13 mouse cellular contexts compared by ENCODE assay signal in genomic region chr10:98962092-98962491, GRCm38 (mm10). TPM values are rescaled to one million over a fixed set of nuclear protein-coding genes. Genes with fewer than 3 reads are reported as not detected.
A peak's percentile ranks its signal among the peaks of the same experiment; 100 is the strongest.
DNase-seq lines count a peak whose midpoint lies in the region; ATAC-seq and TF ChIP-seq lines count a peak whose summit lies in the region.
"Had no signal": no experiment of that assay in that cellular context is flagged by ENCODE, and none has a peak within 500 bp of the region (broad histone marks: within the 10 kb centered on the region; RNA-seq: fewer than 3 reads in every experiment).

No protein-coding gene starts in this region.

- intact Hi-C loops in left cerebral cortex, postnatal 10 days (cut with DNase I): no loop called here

- DNase-seq in forebrain, embryonic 11.5 days (ENCODE audit: low spot score): no peak
- peak; percentile 26 for DNase-seq in neural tube, embryonic 11.5 days (ENCODE audit: low spot score)
- DNase-seq in neural tube, embryonic 10.5 days (ENCODE audit: extremely low spot score, low spot score): no peak
- DNase-seq in left cerebral cortex, postnatal 10 days (ENCODE audit: extremely low spot score in 1 of 2, low spot score in 2 of 2): peak; percentile 23 to 45
- DNase-seq in right cerebral cortex, postnatal 25 days: peak; percentile 58
- no peak for DNase-seq in stomach, postnatal 0 days (ENCODE audit: low spot score)
- DNase-seq: kidney, adult 2 months had no signal

- H3K4me1 ChIP-seq in forebrain, embryonic 11.5 days (replicated peaks; ENCODE audit: control insufficient read depth, insufficient read depth, low read length): no peaks in the 10 kb centered on the region
- no peaks in the 10 kb centered on the region; the same call in 1 of the 2 replicates for H3K4me1 ChIP-seq in forebrain, embryonic 13.5 days
- no peaks in the 10 kb centered on the region for H3K4me1 ChIP-seq in neural tube, embryonic 11.5 days (ENCODE audit: control insufficient read depth, insufficient read depth, low read length)
- H3K4me1 ChIP-seq in stomach, postnatal 0 days (replicated peaks; ENCODE audit: control insufficient read depth, insufficient read depth): no peaks in the 10 kb centered on the region

- no peak overlapping the region for H3K4me2 ChIP-seq in forebrain, embryonic 11.5 days (ENCODE audit: low read depth, low read length, severe bottlenecking)
- no peak overlapping the region for H3K4me2 ChIP-seq in forebrain, embryonic 13.5 days
- no peak overlapping the region for H3K4me2 ChIP-seq in neural tube, embryonic 11.5 days (ENCODE audit: low read depth)
- no peak overlapping the region for H3K4me2 ChIP-seq in stomach, postnatal 0 days (replicated peaks; ENCODE audit: low read depth)
- H3K4me2 ChIP-seq: embryonic facial prominence, embryonic 13.5 days; heart, embryonic 15.5 days; neural tube, embryonic 15.5 days had no signal

- no peaks in the 10 kb centered on the region for H3K27me3 ChIP-seq in forebrain, embryonic 11.5 days (ENCODE audit: control insufficient read depth, insufficient read depth, low read length)
- H3K27me3 ChIP-seq in forebrain, embryonic 13.5 days: no peaks in the 10 kb centered on the region
- H3K27me3 ChIP-seq in neural tube, embryonic 11.5 days (ENCODE audit: control insufficient read depth, insufficient read depth, low read length): no peaks in the 10 kb centered on the region
- H3K27me3 ChIP-seq in stomach, postnatal 0 days (ENCODE audit: control insufficient read depth, insufficient read depth, low read length): no peaks in the 10 kb centered on the region
- H3K27me3 ChIP-seq: embryonic facial prominence, embryonic 13.5 days; heart, embryonic 15.5 days; neural tube, embryonic 15.5 days had no signal

- H3K9me3 ChIP-seq in forebrain, embryonic 11.5 days (ENCODE audit: control insufficient read depth, low read length): no peaks in the 10 kb centered on the region
- no peaks in the 10 kb centered on the region for H3K9me3 ChIP-seq in forebrain, embryonic 13.5 days (replicated peaks)
- no peaks in the 10 kb centered on the region for H3K9me3 ChIP-seq in neural tube, embryonic 11.5 days (ENCODE audit: control insufficient read depth, low read length)
- H3K9me3 ChIP-seq in stomach, postnatal 0 days (ENCODE audit: control insufficient read depth, low read length): no peaks in the 10 kb centered on the region
- H3K9me3 ChIP-seq: embryonic facial prominence, embryonic 13.5 days; heart, embryonic 15.5 days; neural tube, embryonic 15.5 days had no signal

- H3K27ac ChIP-seq in forebrain, embryonic 11.5 days (ENCODE audit: low read depth, low read length): no peak overlapping the region
- no peak overlapping the region for H3K27ac ChIP-seq in forebrain, embryonic 13.5 days
- no peak overlapping the region for H3K27ac ChIP-seq in neural tube, embryonic 11.5 days (ENCODE audit: low read depth, low read length)
- H3K27ac ChIP-seq in stomach, postnatal 0 days (replicated peaks): no peak overlapping the region
- H3K27ac ChIP-seq: embryonic facial prominence, embryonic 13.5 days; heart, embryonic 15.5 days; macrophage; neural tube, embryonic 15.5 days had no signal

- H3K36me3 ChIP-seq in forebrain, embryonic 11.5 days (ENCODE audit: control insufficient read depth, insufficient read depth, low read length): no peaks in the 10 kb centered on the region
- no peaks in the 10 kb centered on the region for H3K36me3 ChIP-seq in forebrain, embryonic 13.5 days (ENCODE audit: poor library complexity, severe bottlenecking)
- H3K36me3 ChIP-seq in neural tube, embryonic 11.5 days (ENCODE audit: control insufficient read depth, insufficient read depth, low read length): no peaks in the 10 kb centered on the region
- H3K36me3 ChIP-seq in stomach, postnatal 0 days (ENCODE audit: control insufficient read depth, insufficient read depth, low read length): no peaks in the 10 kb centered on the region
- H3K36me3 ChIP-seq: embryonic facial prominence, embryonic 13.5 days; heart, embryonic 15.5 days; neural tube, embryonic 15.5 days had no signal

- WGBS in forebrain, embryonic 11.5 days: 50% methylated on average over 8 of the region's 8 CpGs
- 54% methylated on average over 8 of the region's 8 CpGs for WGBS in forebrain, embryonic 13.5 days
- 47% methylated on average over 8 of the region's 8 CpGs for WGBS in neural tube, embryonic 11.5 days
- 71% methylated on average over 8 of the region's 8 CpGs for WGBS in stomach, postnatal 0 days

- ATAC-seq in forebrain, embryonic 11.5 days (replicated peaks; ENCODE audit: low FRiP score): peak; percentile 40; the same call in 1 of the 2 replicates
- ATAC-seq in forebrain, embryonic 13.5 days: no peak
- no peak for ATAC-seq in neural tube, embryonic 11.5 days (ENCODE audit: insufficient read depth, low FRiP score, low TSS enrichment)
- ATAC-seq in megakaryocyte-erythroid progenitor cell, adult 5-6 weeks (replicated peaks; ENCODE audit: low FRiP score, low TSS enrichment, poor library complexity, severe bottlenecking): no peak
- ATAC-seq in stomach, postnatal 0 days (ENCODE audit: low FRiP score, low TSS enrichment): no peak

- TF ChIP-seq CTCF in stomach, postnatal 0 days (IDR thresholded peaks at IDR 0.05; ENCODE audit: low read depth): no peak

- TF ChIP-seq EP300 in stomach, postnatal 0 days (optimal IDR thresholded peaks at IDR 0.05): no peak

- H3K9ac ChIP-seq in forebrain, embryonic 11.5 days (ENCODE audit: low read length): no peak overlapping the region
- H3K9ac ChIP-seq in forebrain, embryonic 13.5 days: no peak overlapping the region
- H3K9ac ChIP-seq in neural tube, embryonic 11.5 days (ENCODE audit: low read length): no peak overlapping the region
- no peak overlapping the region for H3K9ac ChIP-seq in stomach, postnatal 0 days (ENCODE audit: low read length)
- H3K9ac ChIP-seq: embryonic facial prominence, embryonic 13.5 days; heart, embryonic 15.5 days; neural tube, embryonic 15.5 days had no signal

- no peak overlapping the region for H3K4me3 ChIP-seq in forebrain, embryonic 11.5 days (ENCODE audit: low read depth, low read length)
- H3K4me3 ChIP-seq in forebrain, embryonic 13.5 days: no peak overlapping the region
- no peak overlapping the region for H3K4me3 ChIP-seq in neural tube, embryonic 11.5 days (ENCODE audit: low read depth, low read length)
- no peak overlapping the region for H3K4me3 ChIP-seq in stomach, postnatal 0 days (ENCODE audit: low read depth, low read length)
- H3K4me3 ChIP-seq: embryonic facial prominence, embryonic 13.5 days; heart, embryonic 15.5 days; neural tube, embryonic 15.5 days had no signal

RNA-seq across cellular contexts. Expression of gene Atp2b1, which starts 47.9 kb away (rescaled TPM):
- polyA plus RNA-seq in forebrain, embryonic 11.5 days (2014; fragmentation: Nextera tagmentation; extraction: Ambion mirVana): 81.8 and 83.3 TPM in 2 replicates
- 103 and 112 TPM in 2 replicates for polyA plus RNA-seq in forebrain, embryonic 13.5 days (2015; fragmentation: Nextera tagmentation; extraction: Ambion mirVana)
- polyA plus RNA-seq in neural tube, embryonic 11.5 days (2014; fragmentation: Nextera tagmentation; extraction: Ambion mirVana): 131 and 132 TPM in 2 replicates
- total RNA-seq in left cerebral cortex, postnatal 10 days (2021): 100 to 1,000 TPM; 655 to 659 TPM
- 15.8 and 21.1 TPM in 2 replicates for total RNA-seq in megakaryocyte-erythroid progenitor cell, adult 5-6 weeks (2014; fragmentation: Nextera tagmentation)
- 26.7 and 28.9 TPM in 2 replicates for total RNA-seq in megakaryocyte-erythroid progenitor cell, adult 5-6 weeks (2017)
- polyA plus RNA-seq in stomach, postnatal 0 days (2015; fragmentation: Nextera tagmentation; extraction: Ambion mirVana): 84.4 and 99.6 TPM in 2 replicates

Comparison
In these comparisons a context has a peak if more than half of its experiments do, and no peak if none do; other contexts are left out.
1. DNase-seq: peak in neural tube, embryonic 11.5 days (single experiment), left cerebral cortex, postnatal 10 days (2 of 2) and right cerebral cortex, postnatal 25 days (single experiment); none in forebrain, embryonic 11.5 days (single experiment), neural tube, embryonic 10.5 days (single experiment) and stomach, postnatal 0 days (single experiment).